Mouse (Mus musculus): ENCODE measurements around the gene Zzef1.

DNA sequence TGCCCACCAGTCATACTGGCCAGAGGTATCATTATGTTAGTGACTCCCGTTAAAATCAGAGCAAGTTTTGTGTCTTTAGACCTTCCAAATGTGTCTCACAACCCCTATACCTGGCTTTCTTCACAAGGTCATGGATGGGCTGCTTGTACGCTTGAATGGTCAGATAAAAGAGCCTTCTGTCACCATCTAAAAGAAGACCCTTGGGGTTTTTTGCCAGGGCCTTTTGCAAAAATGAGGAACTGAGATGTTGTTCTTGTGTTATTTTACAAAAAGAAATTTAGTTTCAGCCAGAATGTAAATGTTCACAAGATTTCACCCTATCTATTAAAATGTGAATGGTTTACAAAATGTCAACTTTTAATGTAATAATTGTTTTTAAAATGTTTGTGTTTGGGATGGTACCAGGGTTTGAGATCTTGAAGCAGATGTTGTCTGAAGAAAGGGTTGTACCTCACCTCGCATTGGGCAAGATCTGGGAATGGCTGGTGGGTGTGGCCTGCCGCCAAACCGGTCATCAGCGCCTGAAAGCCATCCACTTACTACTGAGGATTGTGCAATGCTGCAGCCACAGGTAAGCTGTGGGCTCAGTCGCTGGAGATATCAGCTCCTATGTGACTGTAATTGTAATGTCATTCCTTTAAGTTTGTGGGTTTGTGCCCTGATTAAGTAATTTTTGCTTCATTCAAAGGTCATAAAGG lies 121.4 kb downstream of the Zzef1 start:
- no peak for TF ChIP-seq CTCF (IDR thresholded peaks at IDR 0.05; ENCODE audit: low read depth, low read length)
- no peak for TF ChIP-seq POLR2A (IDR thresholded peaks at IDR 0.05; ENCODE audit: borderline replicate concordance, low read depth, low read length)
